13 mouse cellular contexts compared by ENCODE assay signal in the genomic region with DNA sequence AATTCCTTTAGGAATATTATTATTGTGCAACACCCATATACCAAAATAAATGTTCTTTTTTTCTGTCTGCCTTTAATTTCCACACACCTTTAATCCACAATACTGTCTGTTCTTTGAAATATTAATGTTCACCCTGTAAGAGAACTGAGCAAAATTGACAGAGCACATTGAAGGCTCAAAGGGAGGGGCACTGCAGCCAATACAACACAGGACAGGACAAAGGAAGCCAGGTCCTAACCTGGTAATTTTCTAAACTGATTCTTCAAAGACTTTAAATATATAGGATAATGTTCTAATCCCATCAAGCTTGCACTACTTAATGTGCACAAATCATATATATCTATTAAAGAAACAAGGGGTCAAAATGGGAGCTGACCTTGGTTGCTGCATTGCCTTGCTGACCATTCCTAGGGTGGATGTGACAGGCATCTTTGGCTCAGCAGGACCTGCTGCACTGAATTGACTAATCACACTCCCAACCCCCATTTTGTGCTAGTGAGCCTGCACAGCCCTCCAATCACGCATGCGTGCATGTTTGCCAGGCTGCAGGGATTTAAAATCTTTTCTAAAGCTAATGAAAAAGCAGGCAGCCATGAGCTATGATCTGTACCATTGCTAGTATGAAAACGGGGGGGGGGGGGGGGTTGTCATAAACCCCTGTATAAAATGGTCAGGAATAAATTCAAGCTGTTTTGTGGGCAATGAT. TPM values are rescaled to one million over a fixed set of nuclear protein-coding genes. Genes with fewer than 3 reads are reported as not detected.
DNase-seq lines count a peak whose midpoint lies in the region; ATAC-seq and TF ChIP-seq lines count a peak whose summit lies in the region.
"Had no signal": no experiment of that assay in that cellular context is flagged by ENCODE, and none has a peak within 500 bp of the region (broad histone marks: within the 10 kb centered on the region; RNA-seq: fewer than 3 reads in every experiment).

No protein-coding gene starts in this region.

- DNase-seq in cerebellum, postnatal 10 days: peak; percentile 21 to 38
- no peak for DNase-seq in cerebellum, adult 11 months
- peak; percentile 91 for DNase-seq in brain, embryonic 14.5 days (ENCODE audit: low read depth)
- DNase-seq in spleen, adult 12 weeks (ENCODE audit: low spot score): no peak
- DNase-seq: adrenal gland, adult 2 months; lung, postnatal 14 days; thymus, postnatal 36 days had no signal

- H3K36me3 ChIP-seq in hindbrain, embryonic 12.5 days: no peaks in the 10 kb centered on the region
- no peaks in the 10 kb centered on the region for H3K36me3 ChIP-seq in midbrain, embryonic 15.5 days (replicated peaks)
- no peaks in the 10 kb centered on the region for H3K36me3 ChIP-seq in liver, embryonic 12.5 days
- H3K36me3 ChIP-seq: limb, embryonic 15.5 days had no signal

- H3K9ac ChIP-seq in hindbrain, embryonic 12.5 days: no peak overlapping the region
- H3K9ac ChIP-seq in midbrain, embryonic 15.5 days: no peak overlapping the region
- H3K9ac ChIP-seq in liver, embryonic 12.5 days: no peak overlapping the region
- H3K9ac ChIP-seq: limb, embryonic 15.5 days had no signal

- H3K4me1 ChIP-seq in hindbrain, embryonic 12.5 days: no peaks in the 10 kb centered on the region
- no peaks in the 10 kb centered on the region for H3K4me1 ChIP-seq in midbrain, embryonic 15.5 days
- no peaks in the 10 kb centered on the region for H3K4me1 ChIP-seq in liver, embryonic 12.5 days
- H3K4me1 ChIP-seq: limb, embryonic 15.5 days had no signal

- peak; percentile 78 for ATAC-seq in hindbrain, embryonic 12.5 days (ENCODE audit: low FRiP score)
- peak; percentile 93 for ATAC-seq in midbrain, embryonic 15.5 days (replicated peaks)
- ATAC-seq in megakaryocyte, adult 5-6 weeks (ENCODE audit: poor library complexity, severe bottlenecking): no peak
- no peak for ATAC-seq in liver, embryonic 12.5 days

- TF ChIP-seq POLR2A in brain, embryonic 14.5 days (IDR thresholded peaks at IDR 0.05; ENCODE audit: borderline replicate concordance, extremely low read depth, insufficient read depth, insufficient read length, poor library complexity, severe bottlenecking): no peak

- no peak overlapping the region for H3K4me2 ChIP-seq in hindbrain, embryonic 12.5 days (replicated peaks)
- peak overlapping the region; percentile 27; the same call in 1 of the 2 replicates for H3K4me2 ChIP-seq in midbrain, embryonic 15.5 days
- H3K4me2 ChIP-seq in liver, embryonic 12.5 days: no peak overlapping the region
- H3K4me2 ChIP-seq: limb, embryonic 15.5 days had no signal

- WGBS in hindbrain, embryonic 12.5 days: 62% methylated on average over 3 of the region's 3 CpGs
- WGBS in midbrain, embryonic 15.5 days: 48% methylated on average over 3 of the region's 3 CpGs
- 61% methylated on average over 3 of the region's 3 CpGs for WGBS in liver, embryonic 12.5 days (ENCODE audit: insufficient replicate concordance)

- H3K27ac ChIP-seq in hindbrain, embryonic 12.5 days: no peak overlapping the region
- peak overlapping the region; percentile 76 for H3K27ac ChIP-seq in midbrain, embryonic 15.5 days
- no peak overlapping the region for H3K27ac ChIP-seq in liver, embryonic 12.5 days
- H3K27ac ChIP-seq: limb, embryonic 15.5 days had no signal

- TF ChIP-seq CTCF in brain, embryonic 14.5 days (IDR thresholded peaks at IDR 0.05; ENCODE audit: borderline replicate concordance, extremely low read depth, insufficient read depth, insufficient read length): no peak

- H3K4me3 ChIP-seq in hindbrain, embryonic 12.5 days: no peak overlapping the region
- peak overlapping the region; percentile 10 for H3K4me3 ChIP-seq in midbrain, embryonic 15.5 days
- H3K4me3 ChIP-seq in liver, embryonic 12.5 days: no peak overlapping the region
- H3K4me3 ChIP-seq: limb, embryonic 15.5 days had no signal

- no peaks in the 10 kb centered on the region for H3K9me3 ChIP-seq in hindbrain, embryonic 12.5 days (replicated peaks)
- no peaks in the 10 kb centered on the region for H3K9me3 ChIP-seq in midbrain, embryonic 15.5 days
- H3K9me3 ChIP-seq in liver, embryonic 12.5 days (replicated peaks): 0 out of 2 replicates have a peak, but pooled peaks cover 3% of the 10 kb centered on the region
- H3K9me3 ChIP-seq: limb, embryonic 15.5 days had no signal

- no peaks in the 10 kb centered on the region for H3K27me3 ChIP-seq in hindbrain, embryonic 12.5 days
- H3K27me3 ChIP-seq in midbrain, embryonic 15.5 days (replicated peaks): no peaks in the 10 kb centered on the region
- no peaks in the 10 kb centered on the region for H3K27me3 ChIP-seq in liver, embryonic 12.5 days (replicated peaks)
- H3K27me3 ChIP-seq: limb, embryonic 15.5 days had no signal

RNA-seq across cellular contexts. Expression of gene Snrpn, which starts 42.7 kb away (rescaled TPM):
- polyA plus RNA-seq in brain, embryonic 14.5 days (2012; rRNA removed): 382 and 484 TPM in 2 replicates
- polyA plus RNA-seq in hindbrain, embryonic 12.5 days (2016; fragmentation: Nextera tagmentation; extraction: Ambion mirVana): 269 and 272 TPM in 2 replicates
- 901 and 912 TPM in 2 replicates for polyA plus RNA-seq in midbrain, embryonic 15.5 days (2015; fragmentation: Nextera tagmentation; extraction: Ambion mirVana)
- total RNA-seq in megakaryocyte, adult 5-6 weeks (2015): not detected in 2 replicates
- not detected in 2 replicates for total RNA-seq in megakaryocyte, adult 5-6 weeks (2017)
- polyA plus RNA-seq in liver, embryonic 12.5 days (2016; fragmentation: Nextera tagmentation; extraction: Ambion mirVana): 15.2 and 17.8 TPM in 2 replicates
- total RNA-seq: MEL had no signal

Comparison
In these comparisons a context has a peak if more than half of its experiments do, and no peak if none do; other contexts are left out.
1. DNase-seq: peak in cerebellum, postnatal 10 days (2 of 2) and brain, embryonic 14.5 days (single experiment); none in cerebellum, adult 11 months (single experiment) and spleen, adult 12 weeks (single experiment).
2. ATAC-seq: peak in hindbrain, embryonic 12.5 days (single experiment) and midbrain, embryonic 15.5 days (single experiment); none in megakaryocyte, adult 5-6 weeks (single experiment) and liver, embryonic 12.5 days (single experiment).
3. RNA of gene Snrpn, which starts 42.7 kb away (polyA plus RNA-seq): 901 to 912 TPM in midbrain, embryonic 15.5 days, 382 to 484 TPM in brain, embryonic 14.5 days and 269 to 272 TPM in hindbrain, embryonic 12.5 days; 15.2 to 17.8 TPM in liver, embryonic 12.5 days; every median in the first group is over 10 times any median in the second.